38 mouse cellular contexts compared by ENCODE assay signal in the genomic region with DNA sequence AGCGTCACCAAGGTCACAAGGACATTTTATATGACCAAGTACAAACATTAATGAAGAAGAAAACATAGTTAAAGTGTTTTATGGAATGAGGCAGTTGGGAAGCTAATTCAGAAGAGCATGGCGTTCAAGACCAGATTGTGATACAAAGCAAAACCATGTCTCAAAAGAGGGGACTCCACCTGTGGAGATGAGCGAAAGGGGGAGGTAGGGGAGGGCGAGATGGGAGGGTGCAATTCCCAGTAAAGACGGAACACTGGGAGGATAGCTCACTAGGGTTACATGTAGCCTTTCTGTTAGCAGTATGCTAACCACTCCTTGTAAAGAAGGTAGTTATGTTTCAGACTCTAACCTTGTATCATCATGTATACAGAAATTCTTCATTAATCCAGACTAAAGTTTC. TPM values are rescaled to one million over a fixed set of nuclear protein-coding genes. Genes with fewer than 3 reads are reported as not detected.
"Had no signal": no experiment of that assay in that cellular context is flagged by ENCODE, and none has a peak within 500 bp of the region (broad histone marks: within the 10 kb centered on the region; RNA-seq: fewer than 3 reads in every experiment).

No protein-coding gene starts in this region.

- H3K27ac ChIP-seq: heart, adult 2 months; heart, embryonic 13.5 days; heart, embryonic 15.5 days; hindbrain, embryonic 13.5 days; hindbrain, embryonic 15.5 days; hindbrain, postnatal 0 days; kidney, embryonic 15.5 days; kidney, postnatal 0 days; layer of hippocampus, adult 2 months; left cerebral cortex, adult 2 months; limb, embryonic 13.5 days; liver, embryonic 12.5 days; liver, embryonic 14.5 days had no signal

- H3K4me2 ChIP-seq: heart, embryonic 11.5 days; heart, embryonic 13.5 days; heart, embryonic 15.5 days; hindbrain, embryonic 13.5 days; hindbrain, embryonic 15.5 days; kidney, embryonic 15.5 days; limb, embryonic 13.5 days; liver, embryonic 12.5 days had no signal

- H3K9ac ChIP-seq: heart, embryonic 13.5 days; heart, embryonic 15.5 days; hindbrain, embryonic 13.5 days; hindbrain, embryonic 15.5 days; kidney, embryonic 15.5 days; limb, embryonic 13.5 days; liver, embryonic 12.5 days; liver, embryonic 14.5 days had no signal

- ATAC-seq: hindbrain, postnatal 0 days; intestine, embryonic 16.5 days; liver, embryonic 12.5 days had no signal

- H3K27me3 ChIP-seq: heart, embryonic 13.5 days; heart, embryonic 15.5 days; hindbrain, embryonic 13.5 days; hindbrain, embryonic 15.5 days; kidney, embryonic 15.5 days; limb, embryonic 13.5 days; liver, embryonic 12.5 days had no signal

- DNase-seq: gastrocnemius, postnatal 10 days; gastrocnemius, postnatal 36 days; heart, adult 11 months; heart, adult 2 months; heart, postnatal 14 days; heart, postnatal 36 days; kidney, adult 11 months; kidney, adult 2 months; kidney, adult 9 months; kidney, postnatal 25 days; kidney, postnatal 4 days had no signal

- H3K4me3 ChIP-seq: heart, adult 2 months; heart, embryonic 13.5 days; heart, embryonic 15.5 days; hindbrain, embryonic 13.5 days; hindbrain, embryonic 15.5 days; kidney, embryonic 15.5 days; layer of hippocampus, adult 2 months; left cerebral cortex, adult 2 months; liver, embryonic 12.5 days had no signal

- H3K9me3 ChIP-seq: heart, embryonic 13.5 days; heart, embryonic 15.5 days; hindbrain, embryonic 13.5 days; hindbrain, embryonic 15.5 days; kidney, embryonic 15.5 days; limb, embryonic 13.5 days; liver, embryonic 12.5 days had no signal

- H3K36me3 ChIP-seq: heart, embryonic 13.5 days; heart, embryonic 15.5 days; hindbrain, embryonic 13.5 days; hindbrain, embryonic 15.5 days; kidney, embryonic 15.5 days; limb, embryonic 13.5 days; liver, embryonic 12.5 days had no signal

- H3K4me1 ChIP-seq: heart, embryonic 15.5 days; hindbrain, embryonic 15.5 days; kidney, embryonic 15.5 days; limb, embryonic 13.5 days; liver, embryonic 12.5 days had no signal

RNA-seq across cellular contexts. Expression of a gene that starts 55.1 kb away (rescaled TPM):
- total RNA-seq: heart, adult 2 months; heart, postnatal 14 days; heart, postnatal 36 days; hematopoietic stem cell, adult 5-6 weeks; hindbrain, postnatal 0 days had no signal
- polyA plus RNA-seq: heart, adult 2 months; heart, embryonic 11.5 days; heart, embryonic 13.5 days; heart, embryonic 15.5 days; heart, postnatal 0 days; hindbrain, embryonic 13.5 days; limb, embryonic 11.5 days had no signal

RNA-seq across cellular contexts. Expression of a gene that starts 57.8 kb away (rescaled TPM):
- total RNA-seq: gastrocnemius, adult 18-20 months; gastrocnemius, postnatal 10 days; gastrocnemius, postnatal 36 days; heart, adult 2 months; heart, postnatal 14 days; heart, postnatal 36 days; hematopoietic stem cell, adult 5-6 weeks; hindbrain, postnatal 0 days; layer of hippocampus, adult 2 months; layer of hippocampus, postnatal 10 days; layer of hippocampus, postnatal 25 days; left cerebral cortex, adult 2 months; left cerebral cortex, postnatal 14 days; left cerebral cortex, postnatal 36 days; liver, adult 2 months had no signal
- polyA plus RNA-seq: gonadal fat pad, adult 2 months; heart, adult 2 months; heart, embryonic 11.5 days; heart, embryonic 13.5 days; heart, embryonic 15.5 days; heart, postnatal 0 days; hindbrain, embryonic 11.5 days; hindbrain, embryonic 13.5 days; hindbrain, embryonic 15.5 days; hindbrain, postnatal 0 days; intestine, embryonic 14.5 days; intestine, embryonic 16.5 days; kidney, adult 2 months; kidney, embryonic 15.5 days; kidney, postnatal 0 days; limb, embryonic 11.5 days; limb, embryonic 13.5 days; liver, adult 2 months; liver, embryonic 12.5 days; liver, embryonic 14.5 days; liver, embryonic 16.5 days had no signal
